Mouse (Mus musculus) thymus, adult 2 months (tissue): Measurements from ENCODE around the gene Tbc1d24. TPM values are rescaled to one million over a fixed set of nuclear protein-coding genes. Genes with fewer than 3 reads are reported as not detected.
A peak's percentile ranks its signal among the peaks of the same experiment; 100 is the strongest.

Experiments used
- DNase-seq: peaks from one replicate; pipeline ENCODE4 v3.0.0; 2021
- H3K27ac ChIP-seq: fragments of 200-500 bp; 2 replicates; pipeline ENCODE4 v1.5.1; 2012; ENCODE audit warnings: low read length, control low read depth; ENCODE audit not compliant: control insufficient read depth, insufficient read depth
- H3K27me3 ChIP-seq: fragments of 200-500 bp; 2 replicates; pipeline ENCODE4 v1.6.1; 2012; ENCODE audit warnings: mild to moderate bottlenecking, low read length, moderate library complexity, mixed read lengths; ENCODE audit not compliant: control insufficient read depth, insufficient read depth
- H3K36me3 ChIP-seq: fragments of 200-500 bp; 2 replicates; pipeline ENCODE4 v1.6.1; 2012; ENCODE audit warnings: mild to moderate bottlenecking, low read length, moderate library complexity; ENCODE audit not compliant: control insufficient read depth, insufficient read depth
- H3K4me1 ChIP-seq: fragments of 200-500 bp; replicated peaks from 2 replicates; pipeline ENCODE4 v1.6.1; 2012; ENCODE audit warnings: low read length; ENCODE audit not compliant: control insufficient read depth, insufficient read depth
- H3K4me3 ChIP-seq: fragments of 200-500 bp; 2 replicates; pipeline ENCODE4 v1.5.1; 2012; ENCODE audit warnings: mild to moderate bottlenecking, low read length, control low read depth, moderate library complexity; ENCODE audit not compliant: control insufficient read depth, insufficient read depth
- CTCF ChIP-seq: fragments of 200-500 bp; IDR thresholded peaks from 2 replicates; pipeline ENCODE4 v1.5.1; 2012; ENCODE audit warnings: mild to moderate bottlenecking, control low read depth, low read length, moderate library complexity, borderline replicate concordance; ENCODE audit not compliant: control insufficient read depth, poor library complexity, insufficient read depth; ENCODE audit errors: extremely low read depth
- POLR2A ChIP-seq: fragments of 200-500 bp; IDR thresholded peaks from 2 replicates; pipeline ENCODE4 v1.6.1; 2012; ENCODE audit warnings: mild to moderate bottlenecking, low read length, control low read depth, moderate library complexity; ENCODE audit not compliant: control insufficient read depth, poor library complexity, insufficient read depth; ENCODE audit errors: extremely low read depth
- WGBS: fragments of 180-500 bp; shearing (Covaris S2); methylation state at CpG from one replicate; pipeline ENCODE4 v1.1.7; 2018; 5-methylcytosine and 5-hydroxymethylcytosine counted together
- polyA plus RNA-seq: library from polyadenylated mRNA; depleted of rRNA; stranded (reverse); fragments of >200 nt; gene quantifications from 2 replicates; pipeline ENCODE4 v1.2.3, GENCODE M21; 2012

The Tbc1d24 gene
- polyA plus RNA-seq, 1 experiment, result 14.5 TPM

- Histone ChIP-seq H3K27ac (no peak overlapping the region), H3K4me3 (no peak overlapping the region; the same call in 1 of the 2 replicates), H3K27me3 (peaks cover 11% of the 10 kb centered on the region; the same call in 1 of the 2 replicates), H3K36me3 (no peaks in the 10 kb centered on the region), H3K4me1 (peaks cover 32% of the 10 kb centered on the region)
- TF ChIP-seq CTCF, result no peak
- no peak for TF ChIP-seq POLR2A
- 6% methylated on average over 62 of the region's 62 CpGs for WGBS
- DNase-seq, result peak; percentile 27
Measured at GRCm38 (mm10) chr17:24206451-24207351, 1.3 kb upstream of the Tbc1d24 start.

- Histone ChIP-seq H3K36me3 (no peaks in the 10 kb centered on the region), H3K27ac (no peak overlapping the region), H3K4me3 (peak overlapping the region; percentile 81), H3K4me1 (peaks cover 27% of the 10 kb centered on the region), H3K27me3 (peaks cover 11% of the 10 kb centered on the region; the same call in 1 of the 2 replicates)
- DNase-seq, result peak; percentile 32
- TF ChIP-seq POLR2A, result no peak
- 9% methylated on average over 15 of the region's 15 CpGs for WGBS
Measured at GRCm38 (mm10) chr17:24205908-24206361, 573 bp upstream of the Tbc1d24 start.

- no peak for DNase-seq
- Histone ChIP-seq H3K27ac (no peak overlapping the region), H3K36me3 (no peaks in the 10 kb centered on the region), H3K4me1 (peaks cover 27% of the 10 kb centered on the region), H3K27me3 (peaks cover 11% of the 10 kb centered on the region; the same call in 1 of the 2 replicates), H3K4me3 (peak overlapping the region; percentile 81)
- no peak for TF ChIP-seq CTCF
- TF ChIP-seq POLR2A, result no peak
- 4% methylated on average over 7 of the region's 7 CpGs for WGBS
Measured at GRCm38 (mm10) chr17:24204846-24205245, 516 bp downstream of the Tbc1d24 start.

GRCm38 (mm10) chr17:24203611-24204534, 1.5 kb downstream of the Tbc1d24 start:
- TF ChIP-seq CTCF (no peak), POLR2A (no peak)
- Histone ChIP-seq H3K4me3 (no peak overlapping the region), H3K27me3 (peaks cover 9% of the 10 kb centered on the region; the same call in 1 of the 2 replicates), H3K4me1 (peaks cover 25% of the 10 kb centered on the region), H3K27ac (no peak overlapping the region), H3K36me3 (no peaks in the 10 kb centered on the region)
- no peak for DNase-seq
- 95% methylated on average over 3 of the region's 3 CpGs for WGBS

- 94% methylated on average over 4 of the region's 4 CpGs for WGBS
- H3K27me3 ChIP-seq, result peaks cover 2% of the 10 kb centered on the region; the same call in 1 of the 2 replicates
- no peak for DNase-seq
- no peak for TF ChIP-seq POLR2A
- peaks cover 20% of the 10 kb centered on the region for H3K4me1 ChIP-seq
- H3K27ac ChIP-seq, result no peak overlapping the region
- no peaks in the 10 kb centered on the region for H3K36me3 ChIP-seq
- H3K4me3 ChIP-seq, result no peak overlapping the region
Measured at GRCm38 (mm10) chr17:24203068-24203467, 2.3 kb downstream of the Tbc1d24 start.

- WGBS, result 78% methylated on average over 4 of the region's 4 CpGs
- Histone ChIP-seq H3K27ac (no peak overlapping the region), H3K27me3 (no peaks in the 10 kb centered on the region; the same call in 1 of the 2 replicates), H3K4me3 (no peak overlapping the region), H3K4me1 (peaks cover 13% of the 10 kb centered on the region), H3K36me3 (no peaks in the 10 kb centered on the region)
- TF ChIP-seq CTCF, result no peak
- no peak for TF ChIP-seq POLR2A
- DNase-seq, result no peak
Measured at GRCm38 (mm10) chr17:24201092-24201491, 4.3 kb downstream of the Tbc1d24 start.
